Mouse (Mus musculus) adrenal gland, postnatal 0 days (tissue): Measurements from ENCODE around the gene Btbd35f14. TPM values are rescaled to one million over a fixed set of nuclear protein-coding genes. Genes with fewer than 3 reads are reported as not detected.

Experiments
- polyA plus RNA-seq: library from polyadenylated mRNA; unstranded; fragments of >200 nt; fragmentation: Nextera tagmentation; extraction: Ambion mirVana; gene quantifications from 2 replicates; pipeline ENCODE4 v1.2.1, GENCODE M21; 2015

Gene Btbd35f14
- polyA plus RNA-seq, result not detected in 2 replicates

GRCm38 (mm10) chrX:33702249-33702648, at the start of gene Btbd35f14:
Btbd35f14 (minus strand) TSS chrX:33702349.

GRCm38 (mm10) chrX:33656872-33657271, 45.3 kb downstream of the Btbd35f14 start, which contains the start of gene Btbd35f13:
Btbd35f13 (plus strand) TSS chrX:33657172.

Other genes with a start within 250 kb of the Btbd35f14 start
- not detected in 2 replicates for gene Btbd35f15, start 125.0 kb downstream of the Btbd35f14 start, polyA plus RNA-seq
- gene Btbd35f13, start 45.2 kb downstream of the Btbd35f14 start, polyA plus RNA-seq, result not detected in 2 replicates